Mouse (Mus musculus): ENCODE data around the gene B3gnt3.

DNA sequence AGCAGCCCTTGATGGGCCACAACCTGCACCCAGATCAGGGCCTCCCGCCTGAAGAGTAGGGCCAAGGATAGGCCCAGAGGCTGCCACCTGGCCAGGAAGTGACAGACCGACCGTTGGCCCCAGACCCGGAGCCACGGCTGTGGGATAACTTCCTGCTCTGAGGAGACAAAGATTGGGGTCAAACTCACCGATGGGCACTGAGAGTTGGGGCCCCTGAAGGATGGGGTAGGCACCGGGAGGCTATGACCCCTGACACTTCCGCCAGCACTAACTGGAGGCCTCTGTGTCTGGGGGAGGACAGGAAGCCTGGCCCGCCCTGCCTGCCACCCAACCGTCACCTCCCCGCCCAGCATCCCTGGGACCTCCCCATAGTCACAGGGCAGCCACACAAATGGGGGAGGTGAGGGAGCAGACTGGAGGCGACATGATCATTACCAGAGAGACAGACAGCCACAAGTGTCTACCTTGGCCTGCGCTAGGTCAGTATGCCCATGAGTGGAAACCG, 21.5 kb upstream of the B3gnt3 start:
- TF ChIP-seq POLR2A (IDR thresholded peaks at IDR 0.05; ENCODE audit: borderline replicate concordance, extremely low read depth, low read depth, low read length) (no peak), CTCF (IDR thresholded peaks at IDR 0.05; ENCODE audit: insufficient read depth, low read length) (no peak)
